Mouse (Mus musculus) neutrophil, adult 83 days (primary cell): Measurements from ENCODE around the gene Card6. TPM values are rescaled to one million over a fixed set of nuclear protein-coding genes. Genes with fewer than 3 reads are reported as not detected.

Experiments used
- total RNA-seq, 2 experiments: library from RNA; stranded (reverse); gene quantifications; one replicate each; pipeline ENCODE4 v1.2.4; 2023

Gene Card6
- 10 to 100 TPM; 15.8 to 22.9 TPM for total RNA-seq

DNA sequence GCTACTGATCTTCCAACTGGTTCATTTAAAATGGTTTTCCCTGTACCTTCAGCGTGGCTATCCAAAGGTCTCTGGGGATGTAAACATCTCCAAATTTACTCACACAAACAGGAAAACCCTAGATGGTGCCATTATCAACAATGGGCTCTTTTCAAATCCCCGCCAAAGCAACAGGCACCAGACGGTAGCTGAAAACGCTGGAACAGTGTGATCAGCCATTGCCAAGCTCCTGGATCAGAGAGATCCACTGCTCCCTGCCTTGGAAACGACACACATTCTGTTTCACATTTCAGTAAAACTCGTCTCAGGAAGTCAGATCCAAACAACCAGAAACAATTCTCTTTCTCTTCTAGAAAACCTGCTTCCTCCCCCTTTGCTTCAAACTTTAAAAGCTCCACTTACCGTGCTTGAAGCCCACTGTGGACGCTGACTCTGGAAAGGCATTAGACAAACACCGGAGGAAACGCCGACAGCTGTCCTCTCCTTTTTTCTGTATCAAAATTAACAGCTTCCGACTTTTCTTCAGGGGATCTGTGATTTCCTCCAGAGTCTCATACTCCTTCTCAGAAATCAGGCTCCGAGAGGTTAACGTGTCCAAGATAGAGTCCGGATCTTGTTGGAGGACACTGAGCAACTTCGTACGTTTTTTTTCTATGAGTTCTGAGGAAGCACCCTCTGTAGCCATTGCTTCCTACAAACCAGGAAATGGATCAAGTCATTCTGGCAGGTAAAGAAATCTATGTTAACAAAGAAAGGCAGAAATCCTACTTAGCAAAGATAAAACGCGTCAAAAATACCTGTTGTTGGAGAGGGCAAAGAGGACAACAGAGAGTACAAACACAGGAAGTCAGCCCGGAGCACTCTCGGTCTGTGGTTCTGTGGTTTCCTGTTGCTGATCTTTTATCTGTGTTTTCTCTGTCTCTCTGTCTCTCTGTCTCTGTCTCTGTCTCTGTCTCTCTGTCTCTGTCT lies at the start of gene Card6:
TSS of gene Card6 (minus strand) at position 854 of the 969 bp plus-strand sequence.

DNA sequence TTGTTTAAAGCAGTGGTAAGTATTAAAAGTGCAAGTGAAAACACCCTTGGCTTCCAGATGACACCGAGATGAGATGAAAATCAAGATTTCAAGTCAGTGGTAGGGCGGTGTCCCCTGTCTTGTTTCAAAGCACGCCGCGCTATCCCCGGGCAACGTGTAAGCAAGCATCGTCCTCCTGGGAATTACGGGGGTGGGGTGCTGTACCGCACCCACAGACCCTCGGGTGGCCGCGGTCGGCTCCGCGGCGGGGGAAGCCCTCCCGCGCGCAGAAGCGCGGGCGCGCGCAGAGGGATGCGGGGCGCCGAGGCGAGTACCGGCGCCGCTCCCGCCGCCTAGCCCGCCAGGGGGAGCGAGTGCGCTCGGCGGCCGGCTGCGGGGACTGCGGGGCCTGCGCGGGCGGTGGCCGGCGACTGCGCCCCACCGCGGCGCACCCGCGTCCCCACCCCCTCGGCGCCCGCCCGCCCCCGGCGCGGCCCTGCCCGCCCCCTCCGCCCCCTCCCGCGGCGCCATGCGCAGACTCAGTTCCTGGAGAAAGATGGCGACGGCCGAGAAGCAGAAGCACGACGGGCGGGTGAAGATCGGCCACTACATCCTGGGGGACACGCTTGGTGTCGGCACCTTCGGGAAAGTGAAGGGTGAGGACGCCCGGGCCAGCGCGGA lies 35.2 kb upstream of the Card6 start, which contains the start of gene Prkaa1:
TSS of gene Prkaa1 (plus strand) at position 501 of the 660 bp plus-strand sequence.

DNA sequence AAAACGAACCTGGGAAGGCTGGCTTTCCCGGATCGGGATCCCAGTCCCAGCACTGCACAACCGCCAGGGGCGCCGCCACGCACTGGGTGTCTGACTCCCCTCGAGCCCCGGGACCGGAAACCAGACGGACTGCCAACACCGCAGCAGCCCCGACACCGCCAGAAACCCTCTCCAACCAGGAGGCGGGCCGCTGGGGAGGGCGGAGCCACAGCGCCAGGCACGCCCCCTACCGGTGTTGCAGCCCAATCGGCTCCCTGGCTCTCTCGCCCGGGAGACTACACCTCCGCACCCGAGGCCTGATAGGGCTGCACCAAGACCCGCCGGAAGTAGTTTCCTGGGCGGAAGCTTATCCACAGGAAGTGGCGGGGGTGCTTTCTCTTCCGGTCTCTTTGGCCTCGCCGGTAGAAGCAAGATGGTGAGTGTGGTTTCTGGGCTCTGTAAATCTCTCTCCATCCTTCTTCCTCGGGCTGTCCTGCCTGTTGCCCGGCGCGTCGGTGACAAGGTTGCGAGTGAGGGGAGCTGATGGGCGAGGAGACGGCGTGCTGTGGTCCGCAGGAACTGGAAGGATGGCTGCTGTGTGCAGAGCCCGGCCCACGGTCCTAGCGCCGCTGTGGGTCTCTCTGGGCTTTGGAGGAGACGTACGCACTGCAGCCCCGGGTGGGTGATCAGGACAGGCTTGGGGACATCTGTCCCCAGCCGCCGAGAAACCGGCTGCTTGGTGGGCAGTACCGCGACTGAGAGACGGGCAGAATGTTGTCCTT lies 8.1 kb upstream of the Card6 start, which contains the start of gene Rpl37:
TSS of gene Rpl37 (plus strand) at position 376 of the 761 bp plus-strand sequence.

DNA sequence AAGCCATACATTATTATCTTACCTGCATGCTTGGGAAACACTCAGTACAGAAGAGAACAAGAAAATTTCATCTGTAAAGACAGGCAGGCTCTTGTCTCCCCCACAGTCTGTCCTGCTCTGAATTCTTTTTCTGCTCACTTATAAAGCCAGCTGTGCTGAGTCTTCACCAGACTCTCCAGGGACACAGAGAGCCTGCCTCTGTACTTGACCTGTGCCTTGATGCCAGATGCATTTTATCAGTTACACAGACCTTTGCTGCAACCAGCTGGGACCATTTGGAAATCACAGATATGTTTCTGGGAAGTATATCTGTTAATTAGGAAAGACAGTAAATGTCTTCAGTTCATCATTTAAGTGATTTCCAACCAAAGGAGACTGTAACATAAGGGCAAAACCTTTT lies 44.7 kb downstream of the Card6 start, which contains the start of gene C7:
TSS of gene C7 (minus strand) at position 106 of the 400 bp plus-strand sequence.

Other genes with a start within 250 kb of the Card6 start
- gene Mroh2b, start 209.8 kb downstream of the Card6 start, total RNA-seq = not detected
- not detected for gene C7, start 44.8 kb downstream of the Card6 start, total RNA-seq
- gene Rpl37, start 8.1 kb upstream of the Card6 start, total RNA-seq = 100 to 1,000 TPM; 360 to 389 TPM
- 10 to 100 TPM; 25.5 to 28.3 TPM for gene Prkaa1, start 35.3 kb upstream of the Card6 start, total RNA-seq
- gene Ttc33, start 77.0 kb upstream of the Card6 start, total RNA-seq = 10 to 100 TPM; 16.6 to 19.1 TPM
- gene Ptger4, start 135.6 kb upstream of the Card6 start, total RNA-seq = 10 to 100 TPM; 18.1 to 23.8 TPM